ENCODE assay signal across 7 mouse cellular contexts in the genomic region with DNA sequence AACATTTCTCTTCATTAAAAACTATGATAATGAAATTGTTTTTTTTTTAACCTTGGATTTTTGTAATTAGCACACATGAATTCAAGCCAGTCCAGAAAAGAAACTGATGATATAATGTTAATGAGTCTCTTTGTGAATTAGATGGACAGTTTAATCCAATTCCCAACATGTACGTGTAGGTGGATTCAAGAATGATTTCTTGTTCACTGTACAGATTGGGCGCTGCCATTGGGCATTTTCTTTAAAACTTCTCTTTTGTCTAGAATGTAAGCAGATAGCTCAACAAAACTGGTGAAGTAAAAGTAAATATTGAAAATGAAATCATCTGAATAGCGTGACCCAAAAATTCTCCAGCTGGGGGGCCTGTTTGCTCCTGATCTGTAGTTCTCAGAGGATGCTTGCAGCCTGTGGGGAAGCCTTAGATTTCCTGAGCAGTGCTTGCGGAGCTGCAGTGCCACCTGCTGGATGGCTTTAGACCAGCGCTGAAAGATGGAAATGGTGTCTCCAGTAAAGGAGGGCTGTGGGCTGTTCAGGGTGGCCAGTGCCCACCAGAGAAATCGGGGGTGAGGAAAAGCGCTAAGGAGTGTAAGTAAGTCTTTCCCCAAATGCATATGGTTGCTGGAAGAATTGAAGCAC. TPM values are rescaled to one million over a fixed set of nuclear protein-coding genes. Genes with fewer than 3 reads are reported as not detected.
DNase-seq lines count a peak whose midpoint lies in the region; ATAC-seq lines count a peak whose summit lies in the region.

No protein-coding gene starts in this region.

- no peaks in the 10 kb centered on the region for H3K27me3 ChIP-seq in limb, embryonic 10.5 days (ENCODE audit: low read depth, poor library complexity, severe bottlenecking)
- no peaks in the 10 kb centered on the region for H3K27me3 ChIP-seq in midbrain, embryonic 15.5 days (replicated peaks)

- peaks cover 66% of the 10 kb centered on the region for H3K36me3 ChIP-seq in limb, embryonic 10.5 days
- H3K36me3 ChIP-seq in midbrain, embryonic 15.5 days (replicated peaks), result no peaks in the 10 kb centered on the region; the same call in 1 of the 2 replicates

- H3K9me3 ChIP-seq in limb, embryonic 10.5 days (replicated peaks), result no peaks in the 10 kb centered on the region
- H3K9me3 ChIP-seq in midbrain, embryonic 15.5 days, result no peaks in the 10 kb centered on the region

- H3K9ac ChIP-seq in midbrain, embryonic 15.5 days, result no peak overlapping the region

- 49% methylated on average over 7 of the region's 7 CpGs for WGBS in limb, embryonic 10.5 days
- WGBS in midbrain, embryonic 15.5 days, result 37% methylated on average over 7 of the region's 7 CpGs

- H3K4me3 ChIP-seq in limb, embryonic 10.5 days, result no peak overlapping the region
- no peak overlapping the region for H3K4me3 ChIP-seq in midbrain, embryonic 15.5 days

- intact Hi-C loops in gastrocnemius, postnatal 14 days (cut with DNase I; ENCODE audit: low total_unique reads), result loop anchor here (5.0 to 10.0 kb wide), 2 partner anchors 52 to 56 kb away; partner anchors contain the start of gene Spred1

- peak; percentile 93 for ATAC-seq in midbrain, embryonic 15.5 days (replicated peaks)

- H3K27ac ChIP-seq in limb, embryonic 10.5 days, result no peak overlapping the region
- H3K27ac ChIP-seq in midbrain, embryonic 15.5 days, result no peak overlapping the region

- H3K4me2 ChIP-seq in midbrain, embryonic 15.5 days, result no peak overlapping the region

- peaks cover 13% of the 10 kb centered on the region for H3K4me1 ChIP-seq in limb, embryonic 10.5 days
- no peaks in the 10 kb centered on the region for H3K4me1 ChIP-seq in midbrain, embryonic 15.5 days

- peak; percentile 85 for DNase-seq in adrenal gland, adult 2 months
- DNase-seq in embryo, embryonic 10 days (ENCODE audit: low spot score), result peak; percentile 87
- DNase-seq in gastrocnemius, postnatal 14 days, result peak; percentile 74
- peak; percentile 82 for DNase-seq in kidney, adult 18-20 months
- DNase-seq in limb, embryonic 10.5 days (ENCODE audit: low spot score), result peak; percentile 80
- DNase-seq in spleen, adult 18-20 months, result peak; percentile 51 to 80

RNA-seq across cellular contexts. Expression of gene Spred1, which starts 59.2 kb away (rescaled TPM):
- 100 to 1,000 TPM in 1 of 2 experiments, 10 to 100 TPM in 1; 58.3 to 113 TPM for total RNA-seq in adrenal gland, adult 2 months (2021)
- polyA plus RNA-seq in adrenal gland, adult 2 months (2012; rRNA removed), result 11.3 and 22.6 TPM in 2 replicates
- 10 to 100 TPM; 12.5 to 16.1 TPM for total RNA-seq in gastrocnemius, postnatal 14 days (2021)
- polyA plus RNA-seq in limb, embryonic 10.5 days (2016; fragmentation: Nextera tagmentation; extraction: Ambion mirVana), result 14.9 and 17.1 TPM in 2 replicates
- 10.6 and 11.2 TPM in 2 replicates for polyA plus RNA-seq in midbrain, embryonic 15.5 days (2015; fragmentation: Nextera tagmentation; extraction: Ambion mirVana)
